Mouse (Mus musculus): ENCODE measurements around the gene Rab44. TPM values are rescaled to one million over a fixed set of nuclear protein-coding genes. Genes with fewer than 3 reads are reported as not detected.

Rab44 gene
- total and polyA plus RNA-seq, 3 experiments, result 13.3 to 72.8 (median 23.0) TPM

- TF ChIP-seq GATA1 (IDR thresholded peaks at IDR 0.05; ENCODE audit: borderline replicate concordance, low read length), result no peak
- TF ChIP-seq GATA2 (IDR thresholded peaks at IDR 0.05; ENCODE audit: borderline replicate concordance, low read depth, low read length), result no peak
- TF ChIP-seq TAL1 (conservative IDR thresholded peaks at IDR 0.05; ENCODE audit: low read depth, low read length), result no peak
- no peak for TF ChIP-seq CTCF (IDR thresholded peaks at IDR 0.05; ENCODE audit: low read depth, low read length)
- TF ChIP-seq POLR2AphosphoS5 (IDR thresholded peaks at IDR 0.05; ENCODE audit: insufficient replicate concordance, low read depth, low read length), result no peak
- ATAC-seq (ENCODE audit: extremely low read depth, insufficient number of reproducible peaks, low FRiP score, poor library complexity, severe bottlenecking) (no peak), DNase-seq (ENCODE audit: low spot score) (no peak)
- no peak overlapping the region for H3K4me3 ChIP-seq (ENCODE audit: low read depth, low read length)
- peaks cover 10% of the 10 kb centered on the region for H3K9me3 ChIP-seq (replicated peaks)
- peaks cover 13% of the 10 kb centered on the region for H3K36me3 ChIP-seq (replicated peaks)
- peaks cover 70% of the 10 kb centered on the region for H3K27me3 ChIP-seq (ENCODE audit: insufficient read depth, low read length)
- peaks cover 25% of the 10 kb centered on the region for H3K4me1 ChIP-seq (ENCODE audit: insufficient read depth, low read depth, low read length)
These were observed 33.8 kb downstream of the Rab44 start for GRCm38 (mm10) chr17:29147773-29148172.

- DNase-seq (ENCODE audit: low spot score) (no peak), ATAC-seq (ENCODE audit: extremely low read depth, insufficient number of reproducible peaks, low FRiP score, poor library complexity, severe bottlenecking) (no peak)
- TF ChIP-seq GATA1 (IDR thresholded peaks at IDR 0.05; ENCODE audit: borderline replicate concordance, low read length), result no peak
- H3K4me3 ChIP-seq (ENCODE audit: low read depth, low read length), result no peak overlapping the region
- H3K27me3 ChIP-seq (ENCODE audit: insufficient read depth, low read length), result peaks cover 71% of the 10 kb centered on the region
- peaks cover 24% of the 10 kb centered on the region for H3K4me1 ChIP-seq (ENCODE audit: insufficient read depth, low read depth, low read length)
- H3K36me3 ChIP-seq (replicated peaks), result peaks cover 9% of the 10 kb centered on the region
- peaks cover 10% of the 10 kb centered on the region for H3K9me3 ChIP-seq (replicated peaks)
These were observed 35.8 kb downstream of the Rab44 start for GRCm38 (mm10) chr17:29149766-29150165.

GRCm38 (mm10) chr17:29152547-29152946 is 38.6 kb downstream of the Rab44 start:
- peaks cover 41% of the 10 kb centered on the region for H3K4me1 ChIP-seq (ENCODE audit: insufficient read depth, low read depth, low read length)
- H3K36me3 ChIP-seq (replicated peaks), result no peaks in the 10 kb centered on the region
- H3K4me3 ChIP-seq (ENCODE audit: low read depth, low read length), result no peak overlapping the region
- DNase-seq (ENCODE audit: low spot score) (no peak), ATAC-seq (ENCODE audit: extremely low read depth, insufficient number of reproducible peaks, low FRiP score, poor library complexity, severe bottlenecking) (no peak)
- peaks cover 71% of the 10 kb centered on the region for H3K27me3 ChIP-seq (ENCODE audit: insufficient read depth, low read length)
- no peak for TF ChIP-seq CTCF (IDR thresholded peaks at IDR 0.05; ENCODE audit: low read depth, low read length)
- TF ChIP-seq POLR2AphosphoS5 (IDR thresholded peaks at IDR 0.05; ENCODE audit: insufficient replicate concordance, low read depth, low read length), result no peak
- no peaks in the 10 kb centered on the region for H3K9me3 ChIP-seq (replicated peaks)

GRCm38 (mm10) chr17:29154247-29154646 is 40.3 kb downstream of the Rab44 start:
- Histone ChIP-seq H3K4me3 (ENCODE audit: low read depth, low read length) (no peak overlapping the region), H3K36me3 (replicated peaks) (no peaks in the 10 kb centered on the region), H3K9me3 (replicated peaks) (no peaks in the 10 kb centered on the region), H3K27me3 (ENCODE audit: insufficient read depth, low read length) (peaks cover 65% of the 10 kb centered on the region), H3K4me1 (ENCODE audit: insufficient read depth, low read depth, low read length) (peaks cover 53% of the 10 kb centered on the region)
- TF ChIP-seq TAL1 (conservative IDR thresholded peaks at IDR 0.05; ENCODE audit: low read depth, low read length) (no peak), POLR2AphosphoS5 (IDR thresholded peaks at IDR 0.05; ENCODE audit: insufficient replicate concordance, low read depth, low read length) (no peak), GATA2 (IDR thresholded peaks at IDR 0.05; ENCODE audit: borderline replicate concordance, low read depth, low read length) (no peak), CTCF (IDR thresholded peaks at IDR 0.05; ENCODE audit: low read depth, low read length) (no peak), GATA1 (IDR thresholded peaks at IDR 0.05; ENCODE audit: borderline replicate concordance, low read length) (no peak)
- no peak for DNase-seq (ENCODE audit: low spot score)
- ATAC-seq (ENCODE audit: extremely low read depth, insufficient number of reproducible peaks, low FRiP score, poor library complexity, severe bottlenecking), result no peak

DNA sequence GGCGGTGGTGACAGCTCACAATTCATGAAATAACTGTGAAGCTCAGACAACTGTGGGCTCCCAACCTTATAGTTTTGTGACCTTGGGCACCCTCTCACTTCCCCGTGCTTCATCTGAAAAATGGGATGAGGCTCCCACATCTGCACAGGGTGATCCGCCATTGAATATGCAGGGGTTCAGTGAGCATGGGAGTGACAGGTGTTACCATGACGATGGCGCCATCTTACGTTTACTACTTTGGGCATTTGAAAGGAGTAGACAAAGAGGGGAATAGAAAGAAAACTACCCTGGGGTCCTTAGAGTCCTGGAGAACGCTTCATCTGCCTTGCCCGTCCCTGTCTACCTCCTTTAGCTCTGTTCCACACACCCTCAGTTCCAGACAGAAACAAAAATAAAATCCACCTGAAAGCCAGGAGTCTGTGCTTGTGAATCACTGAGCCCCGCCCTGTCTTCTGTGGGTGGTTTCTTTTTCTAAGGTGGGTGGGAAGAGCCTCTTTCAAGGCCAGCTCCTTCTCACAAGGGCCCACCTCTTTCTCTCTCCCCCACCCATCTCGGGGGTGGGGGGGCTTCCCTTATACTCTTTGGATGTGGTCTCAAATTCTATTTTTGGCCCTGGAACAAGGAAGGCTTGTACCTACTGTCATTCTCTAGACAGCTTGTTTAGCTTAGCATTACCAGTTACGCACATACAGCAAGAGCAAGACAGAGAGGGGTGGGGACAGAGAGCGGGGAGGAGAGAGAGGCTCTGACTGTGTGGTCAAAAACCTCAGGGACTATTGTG is 41.6 kb downstream of the Rab44 start:
- Histone ChIP-seq H3K4me1 (ENCODE audit: insufficient read depth, low read depth, low read length) (peaks cover 63% of the 10 kb centered on the region), H3K4me3 (ENCODE audit: low read depth, low read length) (no peak overlapping the region), H3K27me3 (ENCODE audit: insufficient read depth, low read length) (peaks cover 60% of the 10 kb centered on the region), H3K9me3 (replicated peaks) (no peaks in the 10 kb centered on the region), H3K36me3 (replicated peaks) (no peaks in the 10 kb centered on the region)
- DNase-seq (ENCODE audit: low spot score) (no peak), ATAC-seq (ENCODE audit: extremely low read depth, insufficient number of reproducible peaks, low FRiP score, poor library complexity, severe bottlenecking) (no peak)
- TF ChIP-seq TAL1 (conservative IDR thresholded peaks at IDR 0.05; ENCODE audit: low read depth, low read length) (no peak), GATA1 (IDR thresholded peaks at IDR 0.05; ENCODE audit: borderline replicate concordance, low read length) (no peak), CTCF (IDR thresholded peaks at IDR 0.05; ENCODE audit: low read depth, low read length) (no peak), POLR2AphosphoS5 (IDR thresholded peaks at IDR 0.05; ENCODE audit: insufficient replicate concordance, low read depth, low read length) (no peak), GATA2 (IDR thresholded peaks at IDR 0.05; ENCODE audit: borderline replicate concordance, low read depth, low read length) (no peak)

GRCm38 (mm10) chr17:29156396-29156795 is 42.5 kb downstream of the Rab44 start:
- DNase-seq (ENCODE audit: low spot score) (no peak), ATAC-seq (ENCODE audit: extremely low read depth, insufficient number of reproducible peaks, low FRiP score, poor library complexity, severe bottlenecking) (no peak)
- Histone ChIP-seq H3K4me1 (ENCODE audit: insufficient read depth, low read depth, low read length) (peaks cover 64% of the 10 kb centered on the region), H3K4me3 (ENCODE audit: low read depth, low read length) (no peak overlapping the region), H3K36me3 (replicated peaks) (peaks cover 2% of the 10 kb centered on the region), H3K27me3 (ENCODE audit: insufficient read depth, low read length) (peaks cover 56% of the 10 kb centered on the region), H3K9me3 (replicated peaks) (peaks cover 5% of the 10 kb centered on the region)
- TF ChIP-seq TAL1 (conservative IDR thresholded peaks at IDR 0.05; ENCODE audit: low read depth, low read length) (no peak), POLR2AphosphoS5 (IDR thresholded peaks at IDR 0.05; ENCODE audit: insufficient replicate concordance, low read depth, low read length) (no peak), GATA1 (IDR thresholded peaks at IDR 0.05; ENCODE audit: borderline replicate concordance, low read length) (no peak), CTCF (IDR thresholded peaks at IDR 0.05; ENCODE audit: low read depth, low read length) (no peak), GATA2 (IDR thresholded peaks at IDR 0.05; ENCODE audit: borderline replicate concordance, low read depth, low read length) (no peak)

Measured in G1E (cell line).